Mouse (Mus musculus) c-Kit-positive CD71-positive TER-119-positive erythroid progenitor cells, embryonic 14.5 days (primary cell): ENCODE measurements around the gene Stab2.

Experiments used
- DNase-seq: peaks from one replicate; pipeline ENCODE4 v3.0.0-alpha.2; 2013; ENCODE audit warnings: low spot score

Gene Stab2

GRCm38 (mm10) chr10:87007385-87008214 is at the start of gene Stab2:
Gene Stab2 (minus strand): TSS chr10:87008025.
- DNase-seq, result no peak

GRCm38 (mm10) chr10:87051714-87052113 is 43.9 kb upstream of the Stab2 start:
- no peak for DNase-seq

GRCm38 (mm10) chr10:87049179-87049578 is 41.4 kb upstream of the Stab2 start:
- DNase-seq, result no peak

GRCm38 (mm10) chr10:87046931-87047468 is 39.2 kb upstream of the Stab2 start:
- DNase-seq, result no peak

GRCm38 (mm10) chr10:87046469-87046868 is 38.6 kb upstream of the Stab2 start:
- DNase-seq, result no peak

GRCm38 (mm10) chr10:87045273-87045672 is 37.4 kb upstream of the Stab2 start:
- no peak for DNase-seq

GRCm38 (mm10) chr10:87041265-87041664 is 33.4 kb upstream of the Stab2 start:
- no peak for DNase-seq

- no peak for DNase-seq
Measured at GRCm38 (mm10) chr10:87039800-87040199, 32.0 kb upstream of the Stab2 start.

- no peak for DNase-seq
Measured at GRCm38 (mm10) chr10:87039340-87039739, 31.5 kb upstream of the Stab2 start.

GRCm38 (mm10) chr10:87037062-87037461 is 29.2 kb upstream of the Stab2 start:
- no peak for DNase-seq

GRCm38 (mm10) chr10:87036271-87036703 is 28.5 kb upstream of the Stab2 start:
- no peak for DNase-seq

GRCm38 (mm10) chr10:87035866-87036265 is 28.0 kb upstream of the Stab2 start:
- DNase-seq, result no peak

- no peak for DNase-seq
Measured at GRCm38 (mm10) chr10:87032768-87033167, 24.9 kb upstream of the Stab2 start.

GRCm38 (mm10) chr10:87024884-87025283 is 17.1 kb upstream of the Stab2 start:
- DNase-seq, result peak; percentile 44

- no peak for DNase-seq
Measured at GRCm38 (mm10) chr10:87020711-87021110, 12.9 kb upstream of the Stab2 start.

GRCm38 (mm10) chr10:87018876-87019275 is 11.1 kb upstream of the Stab2 start:
- no peak for DNase-seq

GRCm38 (mm10) chr10:87016151-87016692 is 8.4 kb upstream of the Stab2 start:
- no peak for DNase-seq

- no peak for DNase-seq
Measured at GRCm38 (mm10) chr10:87015403-87015802, 7.6 kb upstream of the Stab2 start.

GRCm38 (mm10) chr10:87014391-87014965 is 6.7 kb upstream of the Stab2 start:
- no peak for DNase-seq

GRCm38 (mm10) chr10:87012087-87012486 is 4.3 kb upstream of the Stab2 start:
- no peak for DNase-seq

- DNase-seq, result no peak
Measured at GRCm38 (mm10) chr10:87008215-87008499, 332 bp upstream of the Stab2 start.

GRCm38 (mm10) chr10:86992238-86992976 is 15.4 kb downstream of the Stab2 start:
- no peak for DNase-seq

- no peak for DNase-seq
Measured at GRCm38 (mm10) chr10:86990666-86991065, 17.2 kb downstream of the Stab2 start.
